Mouse (Mus musculus) heart, embryonic 15.5 days (tissue): ENCODE measurements around the gene Rapgef4. TPM values are rescaled to one million over a fixed set of nuclear protein-coding genes. Genes with fewer than 3 reads are reported as not detected.
"Not testable (repeated sequence)": the region's sequence is repeated elsewhere in the genome, so short reads cannot be mapped to it uniquely, and the experiment has no call there.

Experiments used
- ATAC-seq: fragments of 200-750 bp; cut with Nextera tagmentation; replicated peaks from 2 replicates; pipeline ENCODE4 v1.8.0; 2017; ENCODE audit warnings: low read depth, moderate TSS enrichment; ENCODE audit not compliant: insufficient number of reproducible peaks, insufficient read depth, low FRiP score
- H3K27ac ChIP-seq: fragments of 300-500 bp; sonication (generic); 2 replicates; pipeline ENCODE4 v1.5.1; 2015; ENCODE audit warnings: mild to moderate bottlenecking, inconsistent platforms
- H3K27me3 ChIP-seq: fragments of 300-500 bp; sonication (generic); 2 replicates; pipeline ENCODE4 v1.6.1; 2015; ENCODE audit warnings: inconsistent platforms
- H3K36me3 ChIP-seq: fragments of 300-500 bp; sonication (generic); 2 replicates; pipeline ENCODE4 v1.6.1; 2015; ENCODE audit warnings: mild to moderate bottlenecking, inconsistent platforms
- H3K4me1 ChIP-seq: fragments of 300-500 bp; sonication (generic); replicated peaks from 2 replicates; pipeline ENCODE4 v1.6.1; 2015; ENCODE audit warnings: inconsistent platforms
- H3K4me2 ChIP-seq: fragments of 300-500 bp; sonication (generic); 2 replicates; pipeline ENCODE4 v1.6.1; 2015; ENCODE audit warnings: inconsistent platforms, mild to moderate bottlenecking, moderate library complexity
- H3K4me3 ChIP-seq: fragments of 300-500 bp; sonication (generic); 2 replicates; pipeline ENCODE4 v1.5.1; 2015; ENCODE audit warnings: mild to moderate bottlenecking, inconsistent platforms
- H3K9ac ChIP-seq: fragments of 300-500 bp; sonication (generic); 2 replicates; pipeline ENCODE4 v1.6.1; 2015; ENCODE audit warnings: mild to moderate bottlenecking, inconsistent platforms
- H3K9me3 ChIP-seq: fragments of 300-500 bp; sonication (generic); replicated peaks from 2 replicates; pipeline ENCODE4 v1.6.1; 2016; ENCODE audit warnings: inconsistent platforms
- WGBS: fragments of 180-500 bp; shearing (Covaris S2); methylation state at CpG from one replicate; pipeline ENCODE4 v1.1.7; 2015; ENCODE audit warnings: mixed read lengths; 5-methylcytosine and 5-hydroxymethylcytosine counted together
- polyA plus RNA-seq: library from polyadenylated mRNA; unstranded; fragments of >200 nt; fragmentation: Nextera tagmentation; extraction: Ambion mirVana; gene quantifications from 2 replicates; pipeline ENCODE4 v1.2.1, GENCODE M21; 2015

Rapgef4 gene
- polyA plus RNA-seq, 1 experiment from 2014 or later: 3.7 TPM

- no peak; the same call in 1 of the 2 replicates for ATAC-seq
- H3K27me3 ChIP-seq: no peaks in the 10 kb centered on the region
- H3K9ac ChIP-seq: no peak overlapping the region
- 46% methylated on average over 5 of the region's 5 CpGs for WGBS
- H3K4me1 ChIP-seq: no peaks in the 10 kb centered on the region
- no peak overlapping the region for H3K4me2 ChIP-seq
- no peaks in the 10 kb centered on the region for H3K36me3 ChIP-seq
- no peaks in the 10 kb centered on the region for H3K9me3 ChIP-seq
- no peak overlapping the region for H3K4me3 ChIP-seq
- H3K27ac ChIP-seq: no peak overlapping the region
These were observed 142.8 kb downstream of the Rapgef4 start for GRCm38 (mm10) chr2:72123851-72124250.

GRCm38 (mm10) chr2:72125786-72126185 is 144.7 kb downstream of the Rapgef4 start:
- ATAC-seq: no peak
- Histone ChIP-seq H3K9me3 (no peaks in the 10 kb centered on the region), H3K27ac (no peak overlapping the region), H3K4me1 (no peaks in the 10 kb centered on the region), H3K9ac (no peak overlapping the region), H3K4me3 (no peak overlapping the region), H3K36me3 (no peaks in the 10 kb centered on the region), H3K27me3 (no peaks in the 10 kb centered on the region), H3K4me2 (no peak overlapping the region)
- WGBS: 73% methylated on average over 3 of the region's 3 CpGs

DNA sequence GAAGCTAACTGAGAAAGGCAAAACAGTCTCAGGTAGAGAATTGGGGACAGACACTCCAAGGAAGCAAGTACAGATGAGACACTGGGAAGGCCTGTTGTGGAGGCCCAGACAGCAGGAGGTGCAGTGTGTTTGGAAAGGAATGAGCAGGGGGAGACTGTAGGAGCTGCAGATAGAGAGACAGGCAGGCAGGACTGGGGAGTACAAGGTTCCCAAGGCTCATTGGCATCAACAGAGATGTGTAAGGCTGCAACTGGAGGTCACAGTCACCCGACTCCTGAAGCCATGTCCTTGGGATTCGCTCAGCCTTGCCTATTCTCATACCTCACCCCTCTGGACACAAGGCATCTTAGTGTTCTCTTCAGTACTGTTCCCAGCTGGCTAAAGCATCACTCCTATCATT is 145.4 kb downstream of the Rapgef4 start:
- WGBS: 82% methylated on average over 2 of the region's 2 CpGs

GRCm38 (mm10) chr2:72129612-72130311 is 148.7 kb downstream of the Rapgef4 start:
- Histone ChIP-seq H3K4me2 (no peak overlapping the region), H3K9ac (no peak overlapping the region), H3K27ac (no peak overlapping the region), H3K9me3 (no peaks in the 10 kb centered on the region), H3K4me1 (no peaks in the 10 kb centered on the region), H3K4me3 (no peak overlapping the region), H3K27me3 (no peaks in the 10 kb centered on the region), H3K36me3 (no peaks in the 10 kb centered on the region)
- WGBS: 85% methylated on average over 8 of the region's 8 CpGs
- no peak for ATAC-seq

More for the DNA sequence above, 145.4 kb downstream of the Rapgef4 start:
- Histone ChIP-seq H3K36me3 (no peaks in the 10 kb centered on the region), H3K27ac (no peak overlapping the region), H3K4me2 (no peak overlapping the region), H3K27me3 (no peaks in the 10 kb centered on the region), H3K4me1 (no peaks in the 10 kb centered on the region), H3K4me3 (no peak overlapping the region), H3K9ac (no peak overlapping the region), H3K9me3 (no peaks in the 10 kb centered on the region)
- ATAC-seq: no peak

GRCm38 (mm10) chr2:72132222-72132621 is 151.2 kb downstream of the Rapgef4 start:
- H3K9ac ChIP-seq: no peak overlapping the region
- WGBS: 86% methylated on average over 3 of the region's 3 CpGs
- no peaks in the 10 kb centered on the region for H3K27me3 ChIP-seq
- no peak overlapping the region for H3K4me3 ChIP-seq
- H3K9me3 ChIP-seq: no peaks in the 10 kb centered on the region
- H3K36me3 ChIP-seq: no peaks in the 10 kb centered on the region
- H3K27ac ChIP-seq: no peak overlapping the region
- no peak overlapping the region for H3K4me2 ChIP-seq
- H3K4me1 ChIP-seq: 0 out of 2 replicates have a peak, but pooled peaks cover 5% of the 10 kb centered on the region
- ATAC-seq: no peak

DNA sequence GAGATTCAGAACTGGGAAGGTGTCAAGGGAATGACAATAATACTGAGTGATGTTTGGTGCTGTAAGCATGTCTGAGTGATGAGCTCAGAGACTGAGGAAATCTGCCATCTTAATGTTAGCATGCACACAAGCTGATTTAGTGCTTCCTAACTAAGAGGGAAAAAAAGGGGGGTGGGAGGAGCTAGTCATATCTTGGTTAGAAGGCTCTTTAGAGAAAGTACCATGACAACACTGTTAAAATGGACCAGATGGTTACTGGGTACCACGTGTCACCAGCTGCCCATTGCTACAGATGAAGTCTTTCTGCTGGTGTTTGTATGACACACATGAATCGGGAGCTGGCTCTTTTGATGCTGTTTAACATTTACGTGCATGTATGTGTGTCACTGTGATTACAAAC is 155.0 kb downstream of the Rapgef4 start:
- Histone ChIP-seq H3K4me2 (no peak overlapping the region), H3K4me3 (no peak overlapping the region), H3K27ac (no peak overlapping the region), H3K9ac (no peak overlapping the region), H3K4me1 (0 out of 2 replicates have a peak, but pooled peaks cover 5% of the 10 kb centered on the region), H3K36me3 (no peaks in the 10 kb centered on the region), H3K27me3 (no peaks in the 10 kb centered on the region), H3K9me3 (no peaks in the 10 kb centered on the region)
- 65% methylated on average over 3 of the region's 3 CpGs for WGBS
- ATAC-seq: no peak

DNA sequence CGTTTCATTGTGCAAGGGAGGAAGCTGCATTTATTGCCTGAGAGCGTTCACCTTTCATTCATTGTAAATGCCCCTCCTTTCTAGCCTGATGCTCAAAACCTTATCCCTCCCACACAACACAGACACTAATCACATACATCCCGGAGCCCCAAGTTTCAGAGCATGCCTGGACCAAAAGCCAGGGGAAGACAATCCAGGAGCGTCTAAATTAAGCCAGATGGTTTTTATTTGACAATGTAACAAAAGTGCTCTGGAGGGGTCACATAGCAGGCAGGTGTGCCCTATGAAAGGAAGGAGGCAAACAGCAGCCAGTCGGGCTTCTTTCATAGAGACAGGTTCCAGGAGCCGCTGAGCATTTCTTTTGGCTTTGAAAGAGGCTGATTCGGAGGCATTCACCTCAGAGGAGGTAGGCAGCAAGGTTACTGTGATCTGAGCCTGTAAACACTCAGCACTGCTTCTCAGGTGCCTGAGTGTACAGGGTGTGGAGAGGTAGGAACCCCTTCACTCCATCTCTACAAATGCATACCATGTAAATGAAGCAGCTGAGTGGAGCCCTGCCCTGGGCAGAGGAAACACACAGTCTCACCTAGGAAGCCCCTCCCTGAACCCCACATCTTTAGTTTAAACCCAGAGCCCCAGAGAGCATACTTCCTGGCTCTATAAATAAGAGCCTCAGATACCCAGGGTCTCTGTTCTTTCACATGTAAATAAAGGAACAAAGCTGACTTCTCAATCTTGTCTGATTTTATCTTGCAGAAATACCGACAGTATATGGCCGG is 155.6 kb downstream of the Rapgef4 start:
- Histone ChIP-seq H3K4me1 (0 out of 2 replicates have a peak, but pooled peaks cover 5% of the 10 kb centered on the region), H3K27me3 (no peaks in the 10 kb centered on the region), H3K36me3 (no peaks in the 10 kb centered on the region), H3K4me2 (no peak overlapping the region), H3K9me3 (no peaks in the 10 kb centered on the region), H3K9ac (no peak overlapping the region), H3K27ac (no peak overlapping the region), H3K4me3 (no peak overlapping the region)
- WGBS: 61% methylated on average over 9 of the region's 9 CpGs
- no peak for ATAC-seq

DNA sequence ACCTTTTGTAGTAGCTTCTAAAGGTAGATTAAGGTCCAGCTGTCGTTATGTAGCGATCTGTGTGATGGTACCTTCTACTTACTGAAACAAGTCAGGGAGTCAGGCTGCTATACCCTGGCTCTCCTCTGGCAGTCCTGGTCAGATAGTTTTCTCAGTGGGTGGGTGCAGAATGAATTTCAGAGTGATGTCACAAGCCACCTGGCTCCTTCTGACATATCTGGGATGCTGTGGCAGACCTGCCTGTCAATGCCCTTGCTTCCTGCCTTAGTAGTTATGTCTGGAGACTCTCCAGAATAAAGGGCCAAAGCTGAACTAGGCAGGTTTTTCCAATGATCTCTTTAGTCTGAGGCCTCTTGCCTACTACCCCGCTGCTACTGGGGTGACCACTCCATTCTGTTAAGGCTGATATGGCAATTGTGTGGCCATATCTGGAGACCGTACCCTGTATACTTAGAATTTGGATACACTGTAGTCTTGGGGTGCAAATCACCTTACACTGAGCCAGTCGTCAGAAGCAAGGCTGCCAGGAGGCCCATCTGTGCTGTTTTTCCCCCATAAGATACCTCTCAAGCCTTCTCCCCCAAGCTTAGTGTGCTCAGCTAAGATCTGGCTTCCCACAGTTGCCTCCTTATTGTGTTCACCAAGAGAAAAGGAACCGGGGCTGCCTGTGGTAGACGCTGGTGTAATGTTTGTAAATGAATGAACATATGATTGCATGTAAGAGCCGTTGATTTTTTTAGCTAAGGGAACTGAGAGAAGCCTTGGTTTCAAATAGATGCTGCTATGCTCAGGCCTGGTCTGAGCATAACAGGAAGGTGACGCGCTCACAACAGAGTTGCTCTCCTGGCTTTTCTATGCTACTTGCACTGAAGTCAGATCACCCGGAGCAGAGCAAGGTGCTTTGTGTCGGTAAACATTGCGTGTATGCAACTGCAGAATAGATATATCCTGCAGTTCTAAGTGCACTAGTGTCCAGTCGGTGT is 159.1 kb downstream of the Rapgef4 start:
- ATAC-seq: no peak
- Histone ChIP-seq H3K4me3 (no peak overlapping the region), H3K4me2 (no peak overlapping the region), H3K9me3 (no peaks in the 10 kb centered on the region), H3K27me3 (no peaks in the 10 kb centered on the region), H3K36me3 (no peaks in the 10 kb centered on the region), H3K27ac (no peak overlapping the region), H3K9ac (no peak overlapping the region), H3K4me1 (peaks cover 7% of the 10 kb centered on the region)
- 85% methylated on average over 14 of the region's 14 CpGs for WGBS

GRCm38 (mm10) chr2:72141091-72141490 is 160.1 kb downstream of the Rapgef4 start:
- Histone ChIP-seq H3K4me3 (no peak overlapping the region), H3K27me3 (no peaks in the 10 kb centered on the region), H3K9me3 (no peaks in the 10 kb centered on the region), H3K27ac (no peak overlapping the region), H3K4me2 (no peak overlapping the region), H3K9ac (no peak overlapping the region), H3K36me3 (no peaks in the 10 kb centered on the region), H3K4me1 (peaks cover 11% of the 10 kb centered on the region)
- ATAC-seq: no peak
- 82% methylated on average over 8 of the region's 8 CpGs for WGBS

DNA sequence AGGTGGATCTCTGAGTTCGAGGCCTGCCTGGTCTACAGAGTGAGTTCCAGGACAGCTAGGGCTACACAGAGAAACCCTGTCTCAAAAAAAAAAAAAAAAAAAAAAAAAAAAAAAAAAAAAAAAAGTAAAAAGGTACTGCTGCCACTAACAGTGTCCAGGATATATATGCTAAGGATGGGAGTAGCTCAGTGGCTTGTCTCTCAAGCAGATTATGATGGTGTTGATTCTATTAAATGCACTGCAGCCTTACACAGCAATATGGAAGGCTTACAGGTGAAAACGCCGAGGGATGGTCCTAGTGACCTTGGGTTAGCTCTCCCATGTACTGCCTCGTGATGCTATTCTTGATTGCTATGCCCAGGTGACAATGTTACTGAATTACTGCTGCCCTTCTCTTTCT is 160.7 kb downstream of the Rapgef4 start:
- H3K27ac ChIP-seq, H3K4me1 ChIP-seq, H3K4me3 ChIP-seq, H3K36me3 ChIP-seq, H3K27me3 ChIP-seq, H3K4me2 ChIP-seq, ATAC-seq, H3K9ac ChIP-seq, H3K9me3 ChIP-seq: not testable (repeated sequence)
- WGBS: 86% methylated on average over 4 of the region's 4 CpGs

GRCm38 (mm10) chr2:72143413-72143812 is 162.4 kb downstream of the Rapgef4 start:
- 75% methylated on average over 9 of the region's 9 CpGs for WGBS
- no peak for ATAC-seq

More at GRCm38 (mm10) chr2:72143413-72143812, 162.4 kb downstream of the Rapgef4 start:
- H3K9me3 ChIP-seq: no peaks in the 10 kb centered on the region
- 0 out of 2 replicates have a peak overlapping the region, but pooled peaks have one; percentile 11 for H3K27ac ChIP-seq
- H3K4me3 ChIP-seq: no peak overlapping the region
- no peak overlapping the region for H3K9ac ChIP-seq
- peaks cover 7% of the 10 kb centered on the region for H3K4me1 ChIP-seq
- no peak overlapping the region for H3K4me2 ChIP-seq
- H3K27me3 ChIP-seq: no peaks in the 10 kb centered on the region
- no peaks in the 10 kb centered on the region for H3K36me3 ChIP-seq
